Mouse (Mus musculus) stomach, embryonic 15.5 days (tissue): Measurements from ENCODE around the gene Rln1. TPM values are rescaled to one million over a fixed set of nuclear protein-coding genes. Genes with fewer than 3 reads are reported as not detected.

Experiments
- ATAC-seq: fragments of 200-750 bp; cut with Nextera tagmentation; 2 replicates; pipeline ENCODE4 v1.8.0; 2017; ENCODE audit warnings: low read depth, moderate number of reproducible peaks, moderate TSS enrichment; ENCODE audit not compliant: insufficient read depth, low FRiP score
- H3K27ac ChIP-seq: fragments of 300-500 bp; sonication (generic); 2 replicates; pipeline ENCODE4 v1.5.1; 2015; ENCODE audit warnings: mild to moderate bottlenecking, inconsistent platforms
- H3K27me3 ChIP-seq: fragments of 300-500 bp; sonication (generic); replicated peaks from 2 replicates; pipeline ENCODE4 v1.6.1; 2015; ENCODE audit warnings: inconsistent platforms
- H3K36me3 ChIP-seq: fragments of 300-500 bp; sonication (generic); 2 replicates; pipeline ENCODE4 v1.6.1; 2015; ENCODE audit warnings: inconsistent platforms
- H3K4me1 ChIP-seq: fragments of 300-500 bp; sonication (generic); 2 replicates; pipeline ENCODE4 v1.6.1; 2015; ENCODE audit warnings: inconsistent platforms
- H3K4me2 ChIP-seq: fragments of 300-500 bp; sonication (generic); 2 replicates; pipeline ENCODE4 v1.6.1; 2015; ENCODE audit warnings: mild to moderate bottlenecking, inconsistent platforms
- H3K4me3 ChIP-seq: fragments of 300-500 bp; sonication (generic); replicated peaks from 2 replicates; pipeline ENCODE4 v1.5.1; 2015; ENCODE audit warnings: inconsistent platforms
- H3K9ac ChIP-seq: fragments of 300-500 bp; sonication (generic); 2 replicates; pipeline ENCODE4 v1.6.1; 2015; ENCODE audit warnings: inconsistent platforms
- H3K9me3 ChIP-seq: fragments of 300-500 bp; sonication (generic); 2 replicates; pipeline ENCODE4 v1.6.1; 2016; ENCODE audit warnings: inconsistent platforms
- WGBS: fragments of 180-500 bp; shearing (Covaris S2); methylation state at CpG from one replicate; pipeline ENCODE4 v1.1.7; 2015; 5-methylcytosine and 5-hydroxymethylcytosine counted together
- polyA plus RNA-seq: library from polyadenylated mRNA; unstranded; fragments of >200 nt; fragmentation: Nextera tagmentation; extraction: Ambion mirVana; gene quantifications from 2 replicates; pipeline ENCODE4 v1.2.1, GENCODE M21; 2015

The Rln1 gene
- polyA plus RNA-seq, 1 experiment from 2014 or later, result 0.32 TPM

GRCm38 (mm10) chr19:29354895-29355877, 20.7 kb upstream of the Rln1 start:
- Histone ChIP-seq H3K4me2 (peak overlapping the region; percentile 79), H3K27me3 (no peaks in the 10 kb centered on the region), H3K36me3 (no peaks in the 10 kb centered on the region), H3K4me1 (no peaks in the 10 kb centered on the region), H3K9ac (no peak overlapping the region), H3K4me3 (peak overlapping the region; percentile 38), H3K27ac (no peak overlapping the region), H3K9me3 (no peaks in the 10 kb centered on the region)
- peak; percentile 31 for ATAC-seq
- 4% methylated on average over 20 of the region's 20 CpGs for WGBS

GRCm38 (mm10) chr19:29350991-29351390, 16.5 kb upstream of the Rln1 start:
- ATAC-seq, result no peak
- 53% methylated on average over 5 of the region's 5 CpGs for WGBS
- Histone ChIP-seq H3K27me3 (no peaks in the 10 kb centered on the region), H3K9me3 (no peaks in the 10 kb centered on the region), H3K4me2 (no peak overlapping the region), H3K4me1 (no peaks in the 10 kb centered on the region), H3K27ac (no peak overlapping the region), H3K4me3 (no peak overlapping the region), H3K9ac (no peak overlapping the region), H3K36me3 (0 out of 2 replicates have a peak, but pooled peaks cover 3% of the 10 kb centered on the region)

- no peak overlapping the region for H3K4me2 ChIP-seq
- no peak for ATAC-seq
- H3K9me3 ChIP-seq, result no peaks in the 10 kb centered on the region
- no peak overlapping the region for H3K27ac ChIP-seq
- H3K9ac ChIP-seq, result no peak overlapping the region
- H3K36me3 ChIP-seq, result 0 out of 2 replicates have a peak, but pooled peaks cover 3% of the 10 kb centered on the region
- H3K27me3 ChIP-seq, result no peaks in the 10 kb centered on the region
- WGBS, result 84% methylated on average over 6 of the region's 6 CpGs
- no peaks in the 10 kb centered on the region for H3K4me1 ChIP-seq
- no peak overlapping the region for H3K4me3 ChIP-seq
Measured at GRCm38 (mm10) chr19:29345636-29346035, 11.2 kb upstream of the Rln1 start.

GRCm38 (mm10) chr19:29344868-29345267, 10.4 kb upstream of the Rln1 start:
- no peak overlapping the region for H3K27ac ChIP-seq
- no peak overlapping the region for H3K4me2 ChIP-seq
- no peak overlapping the region for H3K4me3 ChIP-seq
- no peaks in the 10 kb centered on the region for H3K4me1 ChIP-seq
- H3K36me3 ChIP-seq, result no peaks in the 10 kb centered on the region
- no peak for ATAC-seq
- H3K27me3 ChIP-seq, result no peaks in the 10 kb centered on the region
- no peaks in the 10 kb centered on the region for H3K9me3 ChIP-seq
- no peak overlapping the region for H3K9ac ChIP-seq

GRCm38 (mm10) chr19:29342281-29342680, 7.8 kb upstream of the Rln1 start:
- 85% methylated on average over 6 of the region's 6 CpGs for whole genome bisulfite sequencing
- Histone ChIP-seq H3K36me3 (no peaks in the 10 kb centered on the region), H3K27me3 (no peaks in the 10 kb centered on the region), H3K4me2 (no peak overlapping the region), H3K4me1 (no peaks in the 10 kb centered on the region), H3K9ac (no peak overlapping the region), H3K9me3 (no peaks in the 10 kb centered on the region), H3K4me3 (no peak overlapping the region), H3K27ac (no peak overlapping the region)
- no peak for ATAC-seq

GRCm38 (mm10) chr19:29341029-29341428, 6.6 kb upstream of the Rln1 start:
- Histone ChIP-seq H3K4me3 (no peak overlapping the region), H3K27ac (no peak overlapping the region), H3K4me2 (no peak overlapping the region), H3K27me3 (no peaks in the 10 kb centered on the region), H3K4me1 (no peaks in the 10 kb centered on the region), H3K9me3 (no peaks in the 10 kb centered on the region), H3K9ac (no peak overlapping the region), H3K36me3 (no peaks in the 10 kb centered on the region)
- WGBS, result 76% methylated on average over 4 of the region's 4 CpGs
- ATAC-seq, result no peak

- Histone ChIP-seq H3K9me3 (no peaks in the 10 kb centered on the region), H3K27me3 (no peaks in the 10 kb centered on the region), H3K4me1 (0 out of 2 replicates have a peak, but pooled peaks cover 6% of the 10 kb centered on the region), H3K27ac (no peak overlapping the region), H3K9ac (no peak overlapping the region), H3K4me2 (no peak overlapping the region), H3K4me3 (no peak overlapping the region), H3K36me3 (no peaks in the 10 kb centered on the region)
- WGBS, result 88% methylated on average over 2 of the region's 2 CpGs
- no peak for ATAC-seq
Measured at GRCm38 (mm10) chr19:29336624-29337023, 2.2 kb upstream of the Rln1 start.

- Histone ChIP-seq H3K4me3 (no peak overlapping the region), H3K9me3 (no peaks in the 10 kb centered on the region), H3K36me3 (no peaks in the 10 kb centered on the region), H3K9ac (no peak overlapping the region), H3K4me1 (no peaks in the 10 kb centered on the region), H3K4me2 (no peak overlapping the region), H3K27me3 (no peaks in the 10 kb centered on the region), H3K27ac (no peak overlapping the region)
- no peak for ATAC-seq
- 82% methylated on average over 13 of the region's 13 CpGs for WGBS
Measured at GRCm38 (mm10) chr19:29326822-29327552, 7.5 kb downstream of the Rln1 start.

GRCm38 (mm10) chr19:29326396-29326795, 8.1 kb downstream of the Rln1 start:
- Histone ChIP-seq H3K27ac (no peak overlapping the region), H3K36me3 (no peaks in the 10 kb centered on the region), H3K4me1 (no peaks in the 10 kb centered on the region), H3K27me3 (no peaks in the 10 kb centered on the region), H3K4me3 (no peak overlapping the region), H3K9me3 (no peaks in the 10 kb centered on the region), H3K9ac (no peak overlapping the region), H3K4me2 (no peak overlapping the region)
- ATAC-seq, result no peak
- WGBS, result 82% methylated on average over 4 of the region's 4 CpGs

GRCm38 (mm10) chr19:29325852-29326180, 8.7 kb downstream of the Rln1 start:
- Histone ChIP-seq H3K36me3 (no peaks in the 10 kb centered on the region), H3K27me3 (no peaks in the 10 kb centered on the region), H3K4me1 (no peaks in the 10 kb centered on the region), H3K4me2 (peak overlapping the region; percentile 62), H3K4me3 (peak overlapping the region; percentile 35), H3K27ac (no peak overlapping the region), H3K9ac (no peak overlapping the region), H3K9me3 (no peaks in the 10 kb centered on the region)
- 49% methylated on average over 9 of the region's 9 CpGs for WGBS
- ATAC-seq, result no peak

GRCm38 (mm10) chr19:29325053-29325851, 9.2 kb downstream of the Rln1 start, which contains the start of gene Insl6:
Gene Insl6 (minus strand): TSS chr19:29325356.
- Histone ChIP-seq H3K9me3 (no peaks in the 10 kb centered on the region), H3K4me2 (peak within 1 kb of the TSS; percentile 62), H3K27ac (no peak within 1 kb of the TSS), H3K27me3 (no peaks in the 10 kb centered on the region), H3K4me1 (no peaks in the 10 kb centered on the region), H3K9ac (no peak within 1 kb of the TSS), H3K4me3 (peak within 1 kb of the TSS; percentile 35), H3K36me3 (no peaks in the 10 kb centered on the region)
- ATAC-seq, result peak; percentile 95
- 2% methylated on average over 28 of the region's 31 CpGs for WGBS
